Mouse (Mus musculus) hindbrain, embryonic 16.5 days (tissue): ENCODE data around the gene Fndc3a. TPM values are rescaled to one million over a fixed set of nuclear protein-coding genes. Genes with fewer than 3 reads are reported as not detected.

Source experiments
- ATAC-seq: fragments of 200-750 bp; cut with Nextera tagmentation; 2 replicates; pipeline ENCODE4 v1.8.0; 2017; ENCODE audit warnings: moderate TSS enrichment, moderate library complexity
- H3K27ac ChIP-seq: fragments of 300-500 bp; sonication (generic); 2 replicates; pipeline ENCODE4 v1.5.1; 2014; ENCODE audit warnings: low read depth, mild to moderate bottlenecking, control low read depth, low read length, moderate library complexity
- H3K27me3 ChIP-seq: fragments of 300-500 bp; sonication (generic); replicated peaks from 2 replicates; pipeline ENCODE4 v1.6.1; 2014; ENCODE audit warnings: low read length; ENCODE audit not compliant: control insufficient read depth, insufficient read depth
- H3K36me3 ChIP-seq: fragments of 300-500 bp; sonication (generic); 2 replicates; pipeline ENCODE4 v1.6.1; 2014; ENCODE audit warnings: mild to moderate bottlenecking, low read length, moderate library complexity, mixed read lengths; ENCODE audit not compliant: control insufficient read depth, insufficient read depth
- H3K4me1 ChIP-seq: fragments of 300-500 bp; sonication (generic); 2 replicates; pipeline ENCODE4 v1.6.1; 2014; ENCODE audit warnings: low read depth, low read length; ENCODE audit not compliant: control insufficient read depth, insufficient read depth
- H3K4me2 ChIP-seq: fragments of 300-500 bp; sonication (generic); 2 replicates; pipeline ENCODE4 v1.6.1; 2014; ENCODE audit warnings: mild to moderate bottlenecking, low read length, control low read depth, moderate library complexity
- H3K4me3 ChIP-seq: fragments of 300-500 bp; sonication (generic); 2 replicates; pipeline ENCODE4 v1.5.1; 2014; ENCODE audit warnings: mild to moderate bottlenecking, low read length, control low read depth, moderate library complexity
- H3K9ac ChIP-seq: fragments of 300-500 bp; sonication (generic); 2 replicates; pipeline ENCODE4 v1.6.1; 2014; ENCODE audit warnings: low read depth, mild to moderate bottlenecking, control low read depth, low read length, moderate library complexity
- H3K9me3 ChIP-seq: fragments of 300-500 bp; sonication (generic); 2 replicates; pipeline ENCODE4 v1.6.1; 2014; ENCODE audit warnings: mild to moderate bottlenecking, low read length, moderate library complexity; ENCODE audit not compliant: control insufficient read depth
- WGBS: fragments of 180-500 bp; shearing (Covaris S2); extraction: QIAGEN DNeasy Blood & Tissue Kit; methylation state at CpG from one replicate; pipeline ENCODE4 v1.1.7; 2014; 5-methylcytosine and 5-hydroxymethylcytosine counted together
- polyA plus RNA-seq: library from polyadenylated mRNA; unstranded; fragments of >200 nt; fragmentation: Nextera tagmentation; extraction: Ambion mirVana; gene quantifications from 2 replicates; pipeline ENCODE4 v1.2.1, GENCODE M21; 2015

The Fndc3a gene
- polyA plus RNA-seq, 1 experiment from 2014 or later, result 57.1 TPM

DNA sequence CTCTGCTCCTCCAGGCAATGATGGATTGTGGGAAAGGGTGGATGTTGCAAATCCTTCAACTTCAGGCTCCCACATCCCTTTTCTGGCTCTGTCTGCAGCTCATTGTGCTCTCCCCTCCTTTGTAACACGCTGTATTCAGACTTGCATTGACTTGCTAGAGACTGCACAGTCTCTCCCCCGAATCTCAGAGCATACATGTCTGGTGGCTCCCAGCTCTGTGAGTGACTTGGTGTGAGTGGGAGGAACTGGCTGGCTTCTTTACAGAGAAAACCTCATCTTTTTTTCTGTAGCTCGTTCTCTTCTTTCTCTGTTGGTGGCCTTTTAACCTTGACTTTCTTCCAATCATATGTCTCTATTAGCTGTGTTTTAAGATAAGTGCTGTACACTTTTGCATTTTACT, 16.1 kb upstream of the Fndc3a start:
- no peaks in the 10 kb centered on the region for H3K27me3 ChIP-seq
- H3K9ac ChIP-seq, result no peak overlapping the region
- H3K36me3 ChIP-seq, result no peaks in the 10 kb centered on the region
- H3K4me2 ChIP-seq, result no peak overlapping the region
- no peaks in the 10 kb centered on the region for H3K4me1 ChIP-seq
- H3K4me3 ChIP-seq, result no peak overlapping the region
- no peaks in the 10 kb centered on the region for H3K9me3 ChIP-seq
- WGBS, result 44% methylated on average over 3 of the region's 3 CpGs
- H3K27ac ChIP-seq, result no peak overlapping the region
- no peak for ATAC-seq

DNA sequence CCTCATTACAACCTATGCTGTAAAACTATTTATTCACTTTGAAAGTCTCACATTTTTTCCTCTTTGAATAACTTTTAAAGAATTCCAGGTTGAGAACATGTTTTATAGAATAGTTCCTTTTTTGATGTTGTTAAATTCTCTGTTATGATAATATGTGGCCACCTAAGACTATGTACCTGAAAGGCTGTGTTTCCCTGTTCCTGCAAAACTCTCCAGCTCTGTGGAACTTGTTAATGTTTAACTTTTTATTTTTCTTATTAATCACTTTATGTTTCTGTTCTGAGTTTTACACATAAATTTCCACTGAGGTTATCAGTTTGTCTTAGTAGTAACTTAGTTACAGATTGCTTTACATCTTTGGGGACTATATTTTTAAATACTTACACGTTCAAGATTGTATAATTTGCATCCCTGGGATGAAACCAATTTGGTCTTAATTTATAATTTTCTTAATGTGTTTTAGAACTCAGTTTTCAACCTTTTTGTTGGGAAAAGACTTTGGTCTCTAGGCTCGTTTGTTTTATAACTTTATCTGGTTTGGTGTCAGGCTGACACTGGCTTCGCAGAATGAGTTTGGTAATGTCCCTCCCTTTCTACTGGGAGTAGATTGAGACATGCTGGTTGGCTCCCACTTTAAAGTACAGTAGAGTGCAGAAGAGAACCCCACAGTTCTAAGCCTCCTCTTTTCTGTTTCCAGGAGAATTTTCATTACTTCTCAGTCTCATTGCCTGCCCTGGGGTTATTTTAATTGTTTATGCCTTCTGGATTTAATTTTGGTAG, 12.7 kb upstream of the Fndc3a start:
- Histone ChIP-seq H3K9ac (no peak overlapping the region), H3K27ac (no peak overlapping the region), H3K27me3 (no peaks in the 10 kb centered on the region), H3K36me3 (no peaks in the 10 kb centered on the region), H3K4me2 (no peak overlapping the region), H3K4me1 (no peaks in the 10 kb centered on the region), H3K9me3 (no peaks in the 10 kb centered on the region), H3K4me3 (no peak overlapping the region)
- 79% methylated on average over 3 of the region's 3 CpGs for WGBS
- ATAC-seq, result no peak

DNA sequence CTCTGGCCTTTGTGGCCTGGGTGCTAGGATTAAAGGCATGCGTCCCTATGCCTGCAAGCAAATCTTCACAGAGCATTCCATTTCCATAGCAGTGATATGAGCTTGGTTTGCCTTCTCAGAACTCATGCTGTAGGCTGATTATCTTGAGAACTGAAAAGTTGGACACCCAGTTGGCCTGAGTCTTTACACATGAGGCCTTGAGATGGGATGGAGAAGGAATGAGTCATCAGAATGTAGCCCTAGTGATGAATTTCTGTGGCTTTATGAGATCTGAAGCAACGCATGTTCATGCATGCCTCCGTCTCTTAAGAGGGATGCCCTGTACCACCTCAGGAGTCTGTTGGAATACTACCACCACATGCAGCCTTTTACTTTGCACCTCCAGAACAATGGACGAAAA, 6.4 kb upstream of the Fndc3a start:
- H3K27ac ChIP-seq, result no peak overlapping the region
- no peaks in the 10 kb centered on the region for H3K36me3 ChIP-seq
- H3K4me3 ChIP-seq, result no peak overlapping the region
- ATAC-seq, result no peak
- no peaks in the 10 kb centered on the region for H3K4me1 ChIP-seq
- H3K9ac ChIP-seq, result no peak overlapping the region
- no peaks in the 10 kb centered on the region for H3K27me3 ChIP-seq
- no peak overlapping the region for H3K4me2 ChIP-seq
- no peaks in the 10 kb centered on the region for H3K9me3 ChIP-seq
- 91% methylated on average over 4 of the region's 4 CpGs for WGBS

DNA sequence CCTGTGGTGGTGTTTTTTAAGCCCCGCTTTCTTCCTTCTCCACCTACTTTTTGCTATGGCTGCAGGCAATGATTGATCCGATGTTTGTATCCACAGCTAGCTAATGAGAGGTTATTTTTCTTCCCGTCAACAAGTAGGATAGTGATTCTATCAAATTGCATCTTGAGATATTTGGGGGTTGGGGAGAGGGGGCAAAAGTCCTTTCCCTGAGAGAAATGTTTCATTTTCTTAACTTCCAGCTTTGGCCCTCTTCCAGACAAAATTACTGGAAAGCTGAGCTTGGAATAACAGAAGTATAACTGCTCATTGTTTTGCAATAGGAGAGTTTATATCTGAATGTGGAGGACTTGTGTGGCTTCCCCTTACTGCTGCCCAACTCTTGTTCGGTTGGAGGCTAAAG, 1.3 kb upstream of the Fndc3a start:
- Histone ChIP-seq H3K9me3 (no peaks in the 10 kb centered on the region), H3K4me2 (peak overlapping the region; percentile 55), H3K9ac (no peak overlapping the region), H3K27ac (no peak overlapping the region), H3K4me1 (peaks cover 7% of the 10 kb centered on the region), H3K36me3 (no peaks in the 10 kb centered on the region), H3K4me3 (peak overlapping the region; percentile 97), H3K27me3 (no peaks in the 10 kb centered on the region)
- no peak for ATAC-seq
- 46% methylated on average over 4 of the region's 4 CpGs for WGBS

DNA sequence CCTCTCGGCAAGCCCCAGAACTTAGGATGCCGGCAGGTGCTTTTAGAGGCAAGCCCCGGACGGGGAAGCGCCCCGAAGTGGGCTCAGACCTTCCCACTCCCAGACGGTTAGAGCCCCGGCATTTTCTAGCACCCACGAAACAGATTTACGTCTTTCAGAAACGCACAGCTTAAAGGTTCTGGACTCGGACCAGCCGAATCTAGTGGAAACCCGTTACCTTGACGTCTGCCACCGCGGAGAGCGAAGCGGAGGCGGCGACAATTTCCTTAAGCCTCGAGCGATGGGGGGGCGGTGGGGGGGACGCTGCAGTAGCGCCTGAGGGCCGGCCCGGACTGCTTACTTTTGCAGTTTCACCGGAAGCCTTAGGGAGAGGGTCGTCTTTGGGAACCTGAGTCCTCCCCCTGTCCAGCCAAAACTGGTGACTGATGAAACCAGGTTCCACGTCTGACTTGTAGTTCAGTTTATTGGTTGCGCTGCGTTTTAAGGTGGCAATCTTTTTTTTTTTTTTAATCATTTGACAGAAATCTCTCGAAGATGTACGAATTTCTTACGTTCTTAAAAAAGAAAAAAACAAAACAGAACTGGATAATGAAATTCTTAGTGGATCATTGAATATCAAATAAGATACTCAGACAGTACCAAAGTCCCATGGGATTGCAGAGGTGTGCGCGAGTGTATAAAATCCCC, 681 bp upstream of the Fndc3a start:
- Histone ChIP-seq H3K4me2 (peak overlapping the region; percentile 55), H3K27ac (peak overlapping the region; percentile 92), H3K9ac (peak overlapping the region; percentile 96), H3K4me1 (peaks cover 7% of the 10 kb centered on the region), H3K27me3 (no peaks in the 10 kb centered on the region), H3K4me3 (peak overlapping the region; percentile 97), H3K9me3 (no peaks in the 10 kb centered on the region), H3K36me3 (no peaks in the 10 kb centered on the region)
- WGBS, result 1% methylated on average over 38 of the region's 38 CpGs
- ATAC-seq, result peak; percentile 40; the same call in 1 of the 2 replicates

DNA sequence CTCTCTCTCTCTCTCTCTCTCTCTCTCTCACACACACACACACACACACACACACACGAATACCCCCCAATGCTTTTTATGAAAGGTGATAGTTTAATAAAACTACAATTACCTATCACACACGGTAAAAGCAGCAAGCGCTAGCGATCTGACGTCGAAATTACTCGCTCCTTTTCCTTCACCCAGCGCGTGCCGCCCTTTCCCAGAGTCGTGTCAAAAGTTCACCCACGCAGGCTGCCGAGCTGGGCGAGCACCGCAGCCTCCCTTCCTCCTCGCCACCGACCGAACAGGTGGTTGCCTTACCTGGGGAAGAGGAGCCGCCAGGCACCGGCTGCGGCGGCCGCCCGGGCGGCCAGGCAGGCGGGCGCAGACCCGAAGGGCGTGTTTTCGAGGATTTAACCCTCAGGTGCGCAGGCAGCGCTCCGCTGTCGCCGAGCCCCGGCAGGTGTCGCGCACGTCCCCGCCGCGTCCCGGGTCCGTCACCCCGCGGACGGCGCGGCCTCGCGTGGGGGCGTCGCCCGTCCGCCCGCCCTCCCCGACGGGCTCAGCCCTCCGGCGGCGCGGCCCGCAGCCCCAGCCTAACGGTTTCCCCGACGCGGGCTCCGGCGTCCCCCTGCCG, 603 bp downstream of the Fndc3a start:
- H3K4me1 ChIP-seq, result peaks cover 7% of the 10 kb centered on the region
- WGBS, result under 1% methylated on average over 47 of the region's 70 CpGs
- H3K9ac ChIP-seq, result peak overlapping the region; percentile 96
- H3K4me2 ChIP-seq, result peak overlapping the region; percentile 74
- H3K4me3 ChIP-seq, result peak overlapping the region; percentile 97
- H3K27ac ChIP-seq, result peak overlapping the region; percentile 92
- H3K9me3 ChIP-seq, result no peaks in the 10 kb centered on the region
- ATAC-seq, result peak; percentile 71
- no peaks in the 10 kb centered on the region for H3K27me3 ChIP-seq
- H3K36me3 ChIP-seq, result no peaks in the 10 kb centered on the region

DNA sequence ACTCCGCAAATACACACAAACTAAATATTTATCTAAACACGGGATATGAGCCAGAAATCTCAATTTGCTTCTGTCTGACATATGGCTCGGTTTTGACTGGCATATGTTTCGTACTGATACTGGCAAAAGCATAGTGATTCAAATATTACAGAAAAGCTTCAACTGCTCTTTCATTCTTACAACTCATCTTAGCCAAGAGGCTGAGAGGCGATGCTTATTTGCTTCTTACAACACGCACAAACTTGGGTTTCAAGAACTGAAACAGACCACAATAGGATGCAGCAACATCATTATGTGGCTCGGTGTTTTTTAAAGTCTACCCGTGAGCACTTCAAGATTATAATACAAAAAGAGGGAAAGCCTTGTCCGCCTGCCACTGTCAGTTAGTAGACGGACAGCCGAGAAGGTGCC, 1.2 kb downstream of the Fndc3a start:
- peaks cover 7% of the 10 kb centered on the region for H3K4me1 ChIP-seq
- H3K27ac ChIP-seq, result no peak overlapping the region
- peak overlapping the region; percentile 96 for H3K9ac ChIP-seq
- 27% methylated on average over 11 of the region's 11 CpGs for WGBS
- H3K4me3 ChIP-seq, result peak overlapping the region; percentile 97
- H3K4me2 ChIP-seq, result peak overlapping the region; percentile 74
- no peaks in the 10 kb centered on the region for H3K9me3 ChIP-seq
- no peaks in the 10 kb centered on the region for H3K36me3 ChIP-seq
- H3K27me3 ChIP-seq, result no peaks in the 10 kb centered on the region
- no peak for ATAC-seq

DNA sequence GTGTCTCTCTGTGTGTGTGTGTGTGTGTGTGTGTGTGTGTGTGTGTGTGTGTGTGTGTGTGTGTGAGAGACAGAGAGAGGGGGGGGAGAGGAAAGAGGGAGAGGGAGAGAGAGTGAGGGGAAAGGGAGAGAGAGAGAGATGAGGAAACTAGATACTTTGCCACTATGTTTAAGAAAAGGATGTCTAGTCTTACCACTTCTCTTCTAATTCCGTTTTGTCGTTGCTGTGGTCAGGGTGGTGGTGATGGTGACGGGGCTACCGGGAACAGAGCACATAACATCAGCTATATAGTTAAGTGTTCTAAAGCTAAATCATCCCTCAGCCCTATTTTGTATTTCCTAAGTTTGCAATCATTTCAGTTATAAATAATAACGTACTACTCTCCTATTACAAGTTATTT, 9.7 kb downstream of the Fndc3a start:
- WGBS, result 94% methylated on average over 5 of the region's 5 CpGs
- H3K27me3 ChIP-seq, result no peaks in the 10 kb centered on the region
- no peaks in the 10 kb centered on the region for H3K36me3 ChIP-seq
- H3K4me1 ChIP-seq, result no peaks in the 10 kb centered on the region
- no peak overlapping the region for H3K4me3 ChIP-seq
- H3K4me2 ChIP-seq, result no peak overlapping the region
- H3K9me3 ChIP-seq, result no peaks in the 10 kb centered on the region
- ATAC-seq, result no peak
- no peak overlapping the region for H3K9ac ChIP-seq
- no peak overlapping the region for H3K27ac ChIP-seq

DNA sequence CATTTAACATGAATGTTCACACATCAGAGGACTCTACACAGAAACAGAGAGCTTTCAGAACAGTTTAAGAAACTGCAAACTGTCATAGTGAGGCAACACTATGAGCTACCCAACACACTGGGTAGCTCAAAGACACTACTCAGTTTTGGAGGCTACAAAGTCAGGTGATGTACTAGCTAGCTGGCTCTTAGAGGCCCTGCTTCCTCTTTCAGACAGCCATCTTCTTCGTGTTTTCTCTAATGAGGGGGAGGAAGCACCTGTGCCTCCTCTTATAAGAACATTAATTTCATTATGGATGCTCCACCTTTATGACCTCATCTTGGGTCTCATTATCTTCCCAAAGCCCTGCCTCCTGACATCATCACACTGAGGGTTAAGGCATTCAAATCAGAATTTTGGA, 18.4 kb downstream of the Fndc3a start:
- Histone ChIP-seq H3K9ac (no peak overlapping the region), H3K4me3 (no peak overlapping the region), H3K27me3 (no peaks in the 10 kb centered on the region), H3K27ac (no peak overlapping the region), H3K4me1 (no peaks in the 10 kb centered on the region), H3K4me2 (no peak overlapping the region), H3K36me3 (no peaks in the 10 kb centered on the region), H3K9me3 (no peaks in the 10 kb centered on the region)
- no peak for ATAC-seq
- 88% methylated on average over 1 of the region's 1 CpGs for WGBS
